Mouse (Mus musculus) telencephalon, adult 2 months (tissue): ENCODE results near the gene Rsph1.

Experiments used
- DNase-seq: peaks from one replicate; pipeline ENCODE4 v3.0.0-alpha.2; 2011; ENCODE audit warnings: low read depth, low spot score

The Rsph1 gene

GRCm38 (mm10) chr17:31304895-31305775 lies 28.0 kb upstream of the Rsph1 start:
- no peak for DNase-seq

- no peak for DNase-seq
Observed at GRCm38 (mm10) chr17:31303401-31303800, 26.2 kb upstream of the Rsph1 start.

- DNase-seq, result no peak
Observed at GRCm38 (mm10) chr17:31300736-31301135, 23.6 kb upstream of the Rsph1 start.

GRCm38 (mm10) chr17:31299981-31300380 lies 22.8 kb upstream of the Rsph1 start:
- no peak for DNase-seq

- no peak for DNase-seq
Observed at GRCm38 (mm10) chr17:31298419-31299209, 21.4 kb upstream of the Rsph1 start.

- no peak for DNase-seq
Observed at GRCm38 (mm10) chr17:31297521-31297939, 20.3 kb upstream of the Rsph1 start.

- DNase-seq, result no peak
Observed at GRCm38 (mm10) chr17:31295892-31296781, 19.0 kb upstream of the Rsph1 start.

GRCm38 (mm10) chr17:31295215-31295891 lies 18.2 kb upstream of the Rsph1 start:
- no peak for DNase-seq

- DNase-seq, result no peak
Observed at GRCm38 (mm10) chr17:31294363-31295214, 17.4 kb upstream of the Rsph1 start.

- DNase-seq, result no peak
Observed at GRCm38 (mm10) chr17:31290859-31291258, 13.7 kb upstream of the Rsph1 start.

- no peak for DNase-seq
Observed at GRCm38 (mm10) chr17:31290311-31290710, 13.1 kb upstream of the Rsph1 start.

GRCm38 (mm10) chr17:31288999-31289726 lies 12.0 kb upstream of the Rsph1 start:
- no peak for DNase-seq

- no peak for DNase-seq
Observed at GRCm38 (mm10) chr17:31287216-31287615, 10.0 kb upstream of the Rsph1 start.

- DNase-seq, result no peak
Observed at GRCm38 (mm10) chr17:31286492-31286891, 9.3 kb upstream of the Rsph1 start, which contains the start of gene Slc37a1. Slc37a1 (plus strand) TSS chr17:31286792.

- no peak for DNase-seq
Observed at GRCm38 (mm10) chr17:31285867-31286266, 8.7 kb upstream of the Rsph1 start.

- no peak for DNase-seq
Observed at GRCm38 (mm10) chr17:31282687-31283053, 5.5 kb upstream of the Rsph1 start.

GRCm38 (mm10) chr17:31281830-31282686 lies 4.9 kb upstream of the Rsph1 start:
- no peak for DNase-seq

GRCm38 (mm10) chr17:31280269-31280668 lies 3.1 kb upstream of the Rsph1 start:
- DNase-seq, result no peak
